Mouse (Mus musculus) midbrain, embryonic 15.5 days (tissue): ENCODE results near the gene Slc2a5. TPM values are rescaled to one million over a fixed set of nuclear protein-coding genes. Genes with fewer than 3 reads are reported as not detected.
A peak's percentile ranks its signal among the peaks of the same experiment; 100 is the strongest.

Experiments used
- ATAC-seq: fragments of 200-750 bp; cut with Nextera tagmentation; replicated peaks from 2 replicates; pipeline ENCODE4 v1.8.0; 2017; ENCODE audit warnings: moderate TSS enrichment
- H3K27ac ChIP-seq: fragments of 300-500 bp; sonication (generic); 2 replicates; pipeline ENCODE4 v1.5.1; 2015; ENCODE audit warnings: mild to moderate bottlenecking, inconsistent platforms
- H3K27me3 ChIP-seq: fragments of 300-500 bp; sonication (generic); replicated peaks from 2 replicates; pipeline ENCODE4 v1.6.1; 2015; ENCODE audit warnings: inconsistent platforms
- H3K36me3 ChIP-seq: fragments of 300-500 bp; sonication (generic); replicated peaks from 2 replicates; pipeline ENCODE4 v1.6.1; 2015; ENCODE audit warnings: inconsistent platforms
- H3K4me1 ChIP-seq: fragments of 300-500 bp; sonication (generic); 2 replicates; pipeline ENCODE4 v1.6.1; 2015; ENCODE audit warnings: inconsistent platforms
- H3K4me2 ChIP-seq: fragments of 300-500 bp; sonication (generic); 2 replicates; pipeline ENCODE4 v1.6.1; 2015; ENCODE audit warnings: inconsistent platforms, mild to moderate bottlenecking, moderate library complexity
- H3K4me3 ChIP-seq: fragments of 300-500 bp; sonication (generic); 2 replicates; pipeline ENCODE4 v1.5.1; 2015; ENCODE audit warnings: mild to moderate bottlenecking, inconsistent platforms
- H3K9ac ChIP-seq: fragments of 300-500 bp; sonication (generic); 2 replicates; pipeline ENCODE4 v1.6.1; 2015; ENCODE audit warnings: mild to moderate bottlenecking, inconsistent platforms
- H3K9me3 ChIP-seq: fragments of 300-500 bp; sonication (generic); 2 replicates; pipeline ENCODE4 v1.6.1; 2016; ENCODE audit warnings: inconsistent platforms
- WGBS: fragments of 180-500 bp; shearing (Covaris S2); methylation state at CpG from one replicate; pipeline ENCODE4 v1.1.7; 2015; ENCODE audit warnings: mixed read lengths; 5-methylcytosine and 5-hydroxymethylcytosine counted together
- polyA plus RNA-seq: library from polyadenylated mRNA; unstranded; fragments of >200 nt; fragmentation: Nextera tagmentation; extraction: Ambion mirVana; gene quantifications from 2 replicates; pipeline ENCODE4 v1.2.1, GENCODE M21; 2015

The Slc2a5 gene
- polyA plus RNA-seq, 1 experiment from 2014 or later: 1.6 TPM

- no peak for ATAC-seq
- Histone ChIP-seq H3K27ac (no peak overlapping the region), H3K9me3 (no peaks in the 10 kb centered on the region), H3K4me1 (peaks cover 14% of the 10 kb centered on the region), H3K4me3 (peak overlapping the region; percentile 52), H3K36me3 (no peaks in the 10 kb centered on the region), H3K4me2 (peak overlapping the region; percentile 100), H3K9ac (peak overlapping the region; percentile 41), H3K27me3 (peaks cover 29% of the 10 kb centered on the region)
- 16% methylated on average over 29 of the region's 29 CpGs for WGBS
These were observed 31.1 kb upstream of the Slc2a5 start for GRCm38 (mm10) chr4:150087890-150088530.

- ATAC-seq: no peak
- H3K9me3 ChIP-seq: no peaks in the 10 kb centered on the region
- 73% methylated on average over 10 of the region's 10 CpGs for WGBS
- H3K27me3 ChIP-seq: peaks cover 29% of the 10 kb centered on the region
- peaks cover 14% of the 10 kb centered on the region for H3K4me1 ChIP-seq
- no peak overlapping the region for H3K4me2 ChIP-seq
- no peak overlapping the region for H3K9ac ChIP-seq
- H3K36me3 ChIP-seq: no peaks in the 10 kb centered on the region
- no peak overlapping the region for H3K4me3 ChIP-seq
- no peak overlapping the region for H3K27ac ChIP-seq
These were observed 30.0 kb upstream of the Slc2a5 start for GRCm38 (mm10) chr4:150089121-150089520.

- ATAC-seq: no peak
- H3K27me3 ChIP-seq: peaks cover 29% of the 10 kb centered on the region
These were observed 27.0 kb upstream of the Slc2a5 start for GRCm38 (mm10) chr4:150091887-150092582.

GRCm38 (mm10) chr4:150092583-150092902 is 26.5 kb upstream of the Slc2a5 start:
- peaks cover 8% of the 10 kb centered on the region for H3K4me1 ChIP-seq
- H3K9me3 ChIP-seq: no peaks in the 10 kb centered on the region
- peaks cover 28% of the 10 kb centered on the region for H3K27me3 ChIP-seq
- H3K9ac ChIP-seq: no peak overlapping the region
- H3K4me3 ChIP-seq: no peak overlapping the region
- no peak for ATAC-seq
- H3K36me3 ChIP-seq: no peaks in the 10 kb centered on the region
- WGBS: 62% methylated on average over 3 of the region's 3 CpGs
- no peak overlapping the region for H3K4me2 ChIP-seq
- no peak overlapping the region for H3K27ac ChIP-seq

More at GRCm38 (mm10) chr4:150091887-150092582, 27.0 kb upstream of the Slc2a5 start:
- Histone ChIP-seq H3K4me2 (no peak overlapping the region), H3K4me1 (peaks cover 11% of the 10 kb centered on the region), H3K9ac (no peak overlapping the region), H3K36me3 (no peaks in the 10 kb centered on the region), H3K9me3 (no peaks in the 10 kb centered on the region), H3K4me3 (no peak overlapping the region), H3K27ac (no peak overlapping the region)
- WGBS: 86% methylated on average over 18 of the region's 18 CpGs

- H3K36me3 ChIP-seq: no peaks in the 10 kb centered on the region
- ATAC-seq: no peak
- H3K9me3 ChIP-seq: no peaks in the 10 kb centered on the region
- H3K4me1 ChIP-seq: no peaks in the 10 kb centered on the region
- 29% methylated on average over 11 of the region's 12 CpGs for WGBS
- no peak overlapping the region for H3K4me2 ChIP-seq
- H3K27ac ChIP-seq: no peak overlapping the region
- no peak overlapping the region for H3K9ac ChIP-seq
- H3K4me3 ChIP-seq: no peak overlapping the region
- peaks cover 17% of the 10 kb centered on the region for H3K27me3 ChIP-seq
These were observed 25.3 kb upstream of the Slc2a5 start for GRCm38 (mm10) chr4:150093560-150094462.

GRCm38 (mm10) chr4:150094463-150094789 is 24.7 kb upstream of the Slc2a5 start:
- Histone ChIP-seq H3K27ac (no peak overlapping the region), H3K4me2 (no peak overlapping the region), H3K9me3 (no peaks in the 10 kb centered on the region), H3K36me3 (no peaks in the 10 kb centered on the region), H3K4me3 (no peak overlapping the region), H3K27me3 (peaks cover 12% of the 10 kb centered on the region), H3K9ac (no peak overlapping the region), H3K4me1 (no peaks in the 10 kb centered on the region)
- no peak for ATAC-seq
- 25% methylated on average over 5 of the region's 5 CpGs for WGBS

GRCm38 (mm10) chr4:150096309-150096708 is 22.8 kb upstream of the Slc2a5 start:
- no peak overlapping the region for H3K4me3 ChIP-seq
- no peaks in the 10 kb centered on the region for H3K9me3 ChIP-seq
- 78% methylated on average over 7 of the region's 7 CpGs for WGBS

GRCm38 (mm10) chr4:150097847-150098246 is 21.2 kb upstream of the Slc2a5 start:
- no peak overlapping the region for H3K27ac ChIP-seq
- 88% methylated on average over 4 of the region's 4 CpGs for WGBS
- H3K36me3 ChIP-seq: no peaks in the 10 kb centered on the region
- H3K4me3 ChIP-seq: no peak overlapping the region
- H3K4me2 ChIP-seq: no peak overlapping the region
- H3K9me3 ChIP-seq: no peaks in the 10 kb centered on the region
- peaks cover 8% of the 10 kb centered on the region for H3K27me3 ChIP-seq
- H3K4me1 ChIP-seq: no peaks in the 10 kb centered on the region
- H3K9ac ChIP-seq: no peak overlapping the region
- no peak for ATAC-seq

More at GRCm38 (mm10) chr4:150096309-150096708, 22.8 kb upstream of the Slc2a5 start:
- H3K27ac ChIP-seq: no peak overlapping the region
- H3K27me3 ChIP-seq: peaks cover 8% of the 10 kb centered on the region
- ATAC-seq: no peak
- H3K9ac ChIP-seq: no peak overlapping the region
- no peaks in the 10 kb centered on the region for H3K4me1 ChIP-seq
- no peaks in the 10 kb centered on the region for H3K36me3 ChIP-seq
- no peak overlapping the region for H3K4me2 ChIP-seq

GRCm38 (mm10) chr4:150098880-150099279 is 20.2 kb upstream of the Slc2a5 start:
- Histone ChIP-seq H3K27me3 (peaks cover 8% of the 10 kb centered on the region), H3K36me3 (no peaks in the 10 kb centered on the region), H3K9ac (no peak overlapping the region), H3K9me3 (no peaks in the 10 kb centered on the region), H3K4me3 (no peak overlapping the region), H3K4me2 (no peak overlapping the region), H3K4me1 (no peaks in the 10 kb centered on the region), H3K27ac (no peak overlapping the region)
- ATAC-seq: peak; percentile 73
- WGBS: 19% methylated on average over 10 of the region's 10 CpGs

GRCm38 (mm10) chr4:150102822-150103221 is 16.3 kb upstream of the Slc2a5 start:
- no peak overlapping the region for H3K4me3 ChIP-seq
- peaks cover 8% of the 10 kb centered on the region for H3K27me3 ChIP-seq
- H3K4me2 ChIP-seq: no peak overlapping the region
- H3K27ac ChIP-seq: no peak overlapping the region
- H3K36me3 ChIP-seq: no peaks in the 10 kb centered on the region
- 93% methylated on average over 7 of the region's 7 CpGs for WGBS
- no peak for ATAC-seq
- H3K9me3 ChIP-seq: no peaks in the 10 kb centered on the region
- H3K4me1 ChIP-seq: no peaks in the 10 kb centered on the region
- H3K9ac ChIP-seq: no peak overlapping the region

GRCm38 (mm10) chr4:150105671-150106070 is 13.4 kb upstream of the Slc2a5 start:
- H3K9me3 ChIP-seq: no peaks in the 10 kb centered on the region
- no peak overlapping the region for H3K4me2 ChIP-seq
- no peaks in the 10 kb centered on the region for H3K4me1 ChIP-seq
- no peaks in the 10 kb centered on the region for H3K27me3 ChIP-seq
- H3K36me3 ChIP-seq: no peaks in the 10 kb centered on the region
- no peak overlapping the region for H3K9ac ChIP-seq
- 71% methylated on average over 7 of the region's 7 CpGs for WGBS
- H3K27ac ChIP-seq: no peak overlapping the region
- no peak overlapping the region for H3K4me3 ChIP-seq
- ATAC-seq: no peak

- H3K9ac ChIP-seq: no peak overlapping the region
- no peaks in the 10 kb centered on the region for H3K36me3 ChIP-seq
- H3K4me1 ChIP-seq: no peaks in the 10 kb centered on the region
- no peak overlapping the region for H3K4me2 ChIP-seq
- no peak overlapping the region for H3K4me3 ChIP-seq
- no peak for ATAC-seq
- H3K27ac ChIP-seq: no peak overlapping the region
- no peaks in the 10 kb centered on the region for H3K9me3 ChIP-seq
- 81% methylated on average over 5 of the region's 5 CpGs for WGBS
- no peaks in the 10 kb centered on the region for H3K27me3 ChIP-seq
These were observed 12.4 kb upstream of the Slc2a5 start for GRCm38 (mm10) chr4:150106637-150107036.
